Comparison of ENCODE assay signal across 8 mouse cellular contexts in the genomic region with DNA sequence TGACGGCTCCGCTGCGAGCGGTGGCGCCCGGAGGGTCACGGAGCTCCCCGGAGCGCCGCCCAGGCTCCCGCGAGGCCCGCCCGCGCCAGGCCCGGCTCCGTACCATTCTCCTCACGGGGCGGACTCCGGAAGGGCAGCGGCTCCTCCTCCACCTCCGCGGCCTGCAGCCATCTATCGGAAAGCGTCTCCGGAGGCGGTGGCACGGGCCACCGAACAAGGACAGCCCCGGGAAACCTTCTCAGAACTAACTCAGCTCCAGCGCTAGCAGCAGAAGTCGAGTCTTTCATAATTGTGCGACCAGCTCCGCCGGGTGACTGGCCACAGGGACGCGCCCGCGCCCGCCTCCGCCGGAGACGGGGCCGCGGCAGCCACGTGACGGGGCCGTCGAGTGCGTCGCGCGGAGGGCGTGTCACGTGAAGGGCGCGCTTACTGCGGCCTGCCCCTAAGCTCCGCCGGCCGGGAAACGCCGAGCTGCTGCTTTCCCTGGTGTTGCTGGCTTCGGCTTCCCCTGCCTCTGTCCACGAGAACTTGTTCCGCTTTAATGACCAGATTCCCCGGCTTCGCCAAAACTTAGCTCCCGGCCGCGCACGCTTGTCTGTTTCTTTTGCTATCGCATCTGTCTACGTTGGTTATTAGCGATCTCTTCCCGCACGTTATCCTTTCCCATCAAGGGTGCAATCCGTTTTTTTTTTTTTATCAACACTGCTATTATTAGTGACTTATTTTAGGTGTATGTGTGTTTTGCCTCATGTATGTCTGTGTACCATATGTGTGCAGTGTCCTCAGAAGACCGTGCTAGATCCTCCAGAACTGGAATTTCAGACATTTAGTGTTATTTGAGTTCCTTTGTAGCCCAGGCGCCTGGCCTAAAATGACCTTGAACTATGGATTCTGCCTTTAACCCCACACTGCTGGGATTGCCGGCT. TPM values are rescaled to one million over a fixed set of nuclear protein-coding genes. Genes with fewer than 3 reads are reported as not detected.
DNase-seq lines count a peak whose midpoint lies in the region; ATAC-seq and TF ChIP-seq lines count a peak whose summit lies in the region.

Trpm7 (minus strand) TSS at position 360 of the 926 bp plus-strand sequence.

- no peaks in the 10 kb centered on the region for H3K36me3 ChIP-seq in kidney, embryonic 14.5 days (ENCODE audit: control insufficient read depth, insufficient read depth, low read length)
- H3K36me3 ChIP-seq in limb, embryonic 15.5 days = no peaks in the 10 kb centered on the region

- H3K27me3 ChIP-seq in kidney, embryonic 14.5 days (ENCODE audit: control insufficient read depth, insufficient read depth, low read length) = no peaks in the 10 kb centered on the region
- H3K27me3 ChIP-seq in limb, embryonic 15.5 days = no peaks in the 10 kb centered on the region

- H3K4me1 ChIP-seq in bone marrow macrophage, adult 2 months (ENCODE audit: control insufficient read depth, insufficient read depth, low read length) = peaks cover 5% of the 10 kb centered on the region; the same call in 1 of the 2 replicates
- H3K4me1 ChIP-seq in embryonic fibroblast, embryonic 13.5 days (ENCODE audit: control insufficient read depth, insufficient read depth, low read length) = no peaks in the 10 kb centered on the region
- H3K4me1 ChIP-seq in kidney, embryonic 14.5 days (ENCODE audit: control insufficient read depth, insufficient read depth, low read length) = peaks cover 5% of the 10 kb centered on the region; the same call in 1 of the 2 replicates
- peaks cover 7% of the 10 kb centered on the region for H3K4me1 ChIP-seq in limb, embryonic 15.5 days

- TF ChIP-seq POLR2A in bone marrow macrophage, adult 2 months (IDR thresholded peaks at IDR 0.05; ENCODE audit: borderline replicate concordance, low read depth, low read length) = peak; percentile 71; the same call in 1 of the 2 replicates
- TF ChIP-seq POLR2A in embryonic fibroblast, embryonic 13.5 days (IDR thresholded peaks at IDR 0.05; ENCODE audit: low read depth, low read length) = peak; percentile 93

- H3K4me3 ChIP-seq in bone marrow macrophage, adult 2 months (ENCODE audit: insufficient read depth, low read length) = peak within 1 kb of the TSS; percentile 68
- peak within 1 kb of the TSS; percentile 86 for H3K4me3 ChIP-seq in embryonic fibroblast, embryonic 13.5 days (ENCODE audit: insufficient read depth, low read length)
- peak within 1 kb of the TSS; percentile 72 for H3K4me3 ChIP-seq in kidney, embryonic 14.5 days (ENCODE audit: low read length)
- H3K4me3 ChIP-seq in limb, embryonic 15.5 days = peak within 1 kb of the TSS; percentile 84

- H3K4me2 ChIP-seq in kidney, embryonic 14.5 days (replicated peaks; ENCODE audit: low read depth, low read length) = peak within 1 kb of the TSS; percentile 48
- peak within 1 kb of the TSS; percentile 62 for H3K4me2 ChIP-seq in limb, embryonic 15.5 days

- peak within 1 kb of the TSS; percentile 86 for H3K9ac ChIP-seq in kidney, embryonic 14.5 days (ENCODE audit: low read depth, low read length)
- peak within 1 kb of the TSS; percentile 82 for H3K9ac ChIP-seq in limb, embryonic 15.5 days

- no peaks in the 10 kb centered on the region for H3K9me3 ChIP-seq in kidney, embryonic 14.5 days (ENCODE audit: control insufficient read depth, low read length)
- no peaks in the 10 kb centered on the region for H3K9me3 ChIP-seq in limb, embryonic 15.5 days

- ATAC-seq in kidney, embryonic 14.5 days (ENCODE audit: low FRiP score, low TSS enrichment) = peak; percentile 98
- ATAC-seq in limb, embryonic 15.5 days (ENCODE audit: insufficient number of reproducible peaks, low FRiP score, low TSS enrichment, low read depth) = peak; percentile 97

- DNase-seq in A20 (ENCODE audit: low read depth, low spot score) = peak; percentile 95
- DNase-seq in heart, adult 9 months (ENCODE audit: low spot score in 2 of 2) = peak; percentile 95 to 96
- peak; percentile 86 to 87 for DNase-seq in monocyte, adult 2 months (ENCODE audit: low read depth in 1 of 2, low spot score in 2 of 2)
- DNase-seq in spleen, postnatal 36 days (ENCODE audit: low spot score in 2 of 2) = peak; percentile 89 to 90

- TF ChIP-seq CTCF in bone marrow macrophage, adult 2 months (IDR thresholded peaks at IDR 0.05; ENCODE audit: low read depth, low read length) = no peak
- no peak for TF ChIP-seq CTCF in embryonic fibroblast, embryonic 13.5 days (IDR thresholded peaks at IDR 0.05; ENCODE audit: borderline replicate concordance, insufficient read depth, low read length)

- WGBS in kidney, embryonic 14.5 days = under 1% methylated on average over 81 of the region's 81 CpGs
- under 1% methylated on average over 81 of the region's 81 CpGs for WGBS in limb, embryonic 15.5 days

- H3K27ac ChIP-seq in bone marrow macrophage, adult 2 months (ENCODE audit: insufficient read depth, low read depth, low read length) = peak within 1 kb of the TSS; percentile 90
- H3K27ac ChIP-seq in embryonic fibroblast, embryonic 13.5 days (ENCODE audit: insufficient read depth, low read length) = peak within 1 kb of the TSS; percentile 90
- H3K27ac ChIP-seq in kidney, embryonic 14.5 days (ENCODE audit: low read depth, low read length) = peak within 1 kb of the TSS; percentile 99
- peak within 1 kb of the TSS; percentile 99 for H3K27ac ChIP-seq in limb, embryonic 15.5 days

RNA-seq across cellular contexts. Expression of gene Trpm7, which starts in this region (rescaled TPM):
- polyA plus RNA-seq in bone marrow macrophage, adult 2 months (2012; ENCODE audit: insufficient read depth, insufficient read length, missing spikeins) = 53.2 and 55.1 TPM in 2 replicates
- polyA plus RNA-seq in embryonic fibroblast, embryonic 13.5 days (2011; ENCODE audit: insufficient read length, low read depth, missing spikeins) = 74.7 and 82.0 TPM in 2 replicates
- 33.4 and 62.8 TPM in 2 replicates for polyA plus RNA-seq in kidney, embryonic 14.5 days (2014; fragmentation: Nextera tagmentation; extraction: Ambion mirVana)
- polyA plus RNA-seq in limb, embryonic 15.5 days (2015; fragmentation: Nextera tagmentation; extraction: Ambion mirVana) = 45.6 and 53.1 TPM in 2 replicates

Comparison
In these comparisons a context has a peak if more than half of its experiments do, and no peak if none do; other contexts are left out.
1. Peak in every context shown above with its lines: DNase-seq, ATAC-seq, H3K4me3 ChIP-seq and H3K27ac ChIP-seq.